Mouse (Mus musculus) myocyte (in vitro differentiated cells): ENCODE measurements around the gene AC140267.1. TPM values are rescaled to one million over a fixed set of nuclear protein-coding genes. Genes with fewer than 3 reads are reported as not detected.
A peak's percentile ranks its signal among the peaks of the same experiment; 100 is the strongest.

Experiments used
- H3K27me3 ChIP-seq: one replicate; pipeline ENCODE4 v1.6.1; 2011; ENCODE audit not compliant: control insufficient read depth, insufficient read depth, insufficient read length
- H3K36me3 ChIP-seq: one replicate; pipeline ENCODE4 v1.6.1; 2011; ENCODE audit not compliant: control insufficient read depth, insufficient read depth
- H3K4me2 ChIP-seq: one replicate; pipeline ENCODE4 v1.6.1; 2011; ENCODE audit warnings: low read depth, control low read depth
- H3K4me3 ChIP-seq: one replicate; pipeline ENCODE4 v1.5.1; 2011; ENCODE audit warnings: mild to moderate bottlenecking, control low read depth, moderate library complexity
- H3K79me2 ChIP-seq: one replicate; pipeline ENCODE4 v1.6.1; 2011; ENCODE audit not compliant: control insufficient read depth, insufficient read depth
- H3ac ChIP-seq: one replicate; pipeline ENCODE4 v1.6.1; 2011; ENCODE audit not compliant: control insufficient read depth, insufficient read length
- CEBPB ChIP-seq: IDR thresholded peaks from 2 replicates; pipeline ENCODE4 v1.6.1; 2011; ENCODE audit warnings: mild to moderate bottlenecking, moderate library complexity; ENCODE audit not compliant: poor library complexity, insufficient read depth, severe bottlenecking
- E2F4 ChIP-seq: IDR thresholded peaks from one replicate; pipeline ENCODE4 v1.6.1; 2011; ENCODE audit warnings: mild to moderate bottlenecking, control low read depth, moderate library complexity; ENCODE audit not compliant: insufficient read depth
- MAX ChIP-seq: IDR thresholded peaks from one replicate; pipeline ENCODE4 v1.6.1; 2011; ENCODE audit warnings: low read depth, mild to moderate bottlenecking, control low read depth
- MYOD1 ChIP-seq, 3 experiments: IDR thresholded peaks; one replicate each; pipeline ENCODE4 v1.6.1; 2011; ENCODE audit warnings: control low read depth in 2 of 3, low read depth in 2 of 3, mild to moderate bottlenecking in 2 of 3, moderate library complexity in 1 of 3; ENCODE audit not compliant: insufficient read length in 2 of 3, control insufficient read depth in 1 of 3
- MYOG ChIP-seq, 3 experiments: IDR thresholded peaks; one replicate each; pipeline ENCODE4 v1.6.1; 2011; ENCODE audit warnings: control low read depth in 2 of 3, low read depth in 2 of 3, mild to moderate bottlenecking in 2 of 3; ENCODE audit not compliant: insufficient read length in 2 of 3, control insufficient read depth in 1 of 3, insufficient read depth in 1 of 3
- POLR2A ChIP-seq: IDR thresholded peaks from one replicate; pipeline ENCODE4 v1.6.1; 2011; ENCODE audit warnings: low read depth, mild to moderate bottlenecking, control low read depth, moderate library complexity; ENCODE audit not compliant: insufficient read length
- POLR2AphosphoS2 ChIP-seq: IDR thresholded peaks from one replicate; pipeline ENCODE4 v1.6.1; 2011; ENCODE audit warnings: low read depth, control low read depth; ENCODE audit not compliant: insufficient read length
- REST ChIP-seq: IDR thresholded peaks from one replicate; pipeline ENCODE4 v1.6.1; 2011; ENCODE audit warnings: mild to moderate bottlenecking, control low read depth, moderate library complexity; ENCODE audit not compliant: insufficient read depth, insufficient read length
- SRF ChIP-seq: IDR thresholded peaks from one replicate; pipeline ENCODE4 v1.6.1; 2011; ENCODE audit warnings: low read depth; ENCODE audit not compliant: control insufficient read depth, insufficient read length
- TCF12 ChIP-seq: IDR thresholded peaks from one replicate; pipeline ENCODE4 v1.6.1; 2011; ENCODE audit warnings: mild to moderate bottlenecking, control low read depth; ENCODE audit not compliant: poor library complexity, insufficient read depth, severe bottlenecking
- TCF3 ChIP-seq: IDR thresholded peaks from one replicate; pipeline ENCODE4 v1.6.1; 2011; ENCODE audit warnings: low read depth, control low read depth; ENCODE audit not compliant: insufficient read length
- USF1 ChIP-seq: IDR thresholded peaks from one replicate; pipeline ENCODE4 v1.6.1; 2011; ENCODE audit warnings: low read depth, mild to moderate bottlenecking, control low read depth, moderate library complexity
- polyA plus RNA-seq: library from polyadenylated mRNA; unstranded; fragments of >200 nt; fragmentation: generic; extraction: Trizol; gene quantifications from one replicate; pipeline ENCODE4 v1.2.1, GENCODE M21; 2012; ENCODE audit warnings: missing spikeins

Gene AC140267.1
- polyA plus RNA-seq, 1 experiment, result not detected

DNA sequence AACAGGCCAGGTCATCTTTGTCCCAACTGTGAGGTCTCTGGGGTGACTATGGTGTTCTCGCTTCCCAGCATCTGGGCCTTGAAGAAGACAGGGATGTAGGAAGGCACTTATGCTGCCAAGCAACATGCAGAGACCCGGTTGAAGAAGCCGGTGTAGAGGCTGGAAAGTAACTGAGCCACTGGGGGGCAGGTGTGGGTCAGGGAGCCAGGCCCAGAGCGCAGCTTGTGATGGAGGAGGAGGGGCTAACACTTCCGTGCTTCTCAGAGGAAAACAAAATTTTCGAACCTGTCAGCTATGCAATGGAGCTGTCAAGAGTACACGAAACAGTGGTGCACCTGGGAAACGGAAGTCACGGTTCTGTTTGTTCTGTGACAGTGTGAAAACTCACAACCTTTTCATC is 41.5 kb downstream of the AC140267.1 start:
- Histone ChIP-seq H3K27me3 (peaks cover 4% of the 10 kb centered on the region), H3K36me3 (no peaks in the 10 kb centered on the region), H3K79me2 (no peaks in the 10 kb centered on the region), H3K4me3 (no peak overlapping the region), H3ac (no peak overlapping the region), H3K4me2 (no peak overlapping the region)
- TF ChIP-seq TCF12 (no peak), MYOG (IDR thresholded peaks at IDR 0.05; ENCODE audit: control insufficient read depth in 1 of 3, insufficient read depth in 1 of 3, insufficient read length in 2 of 3, low read depth in 2 of 3) (no peak), TCF3 (no peak), MYOD1 (IDR thresholded peaks at IDR 0.05; ENCODE audit: control insufficient read depth in 1 of 3, insufficient read length in 2 of 3, low read depth in 2 of 3) (no peak), POLR2A (no peak), MAX (no peak), POLR2AphosphoS2 (no peak), USF1 (no peak), E2F4 (no peak), SRF (no peak), REST (no peak), CEBPB (no peak)

DNA sequence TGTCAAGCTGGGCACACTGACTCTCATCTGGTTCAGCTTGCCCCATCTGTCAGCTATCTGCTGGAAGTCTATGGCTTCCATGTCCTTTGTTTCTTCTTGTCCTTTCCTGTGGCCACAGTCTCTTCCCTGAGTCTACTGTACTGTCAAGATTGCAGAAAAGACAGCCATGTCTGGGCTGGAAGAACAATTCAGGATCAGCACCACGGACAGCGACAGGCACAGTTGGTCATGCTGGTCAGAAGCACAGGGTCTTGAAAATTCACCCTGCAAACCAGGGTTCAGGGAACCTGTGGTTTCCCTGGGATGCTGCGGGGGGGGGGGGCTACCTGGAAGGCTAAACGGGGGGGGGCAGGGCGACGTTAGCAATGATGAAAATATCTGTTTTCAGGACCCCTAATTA is 42.0 kb downstream of the AC140267.1 start:
- no peak overlapping the region for H3ac ChIP-seq
- H3K4me2 ChIP-seq, result no peak overlapping the region
- TF ChIP-seq REST (peak; percentile 97), MAX (peak; percentile 93), MYOD1 (IDR thresholded peaks at IDR 0.05; ENCODE audit: control insufficient read depth in 1 of 3, insufficient read length in 2 of 3, low read depth in 2 of 3) (peak in 1 of 3 experiments; percentile 17), E2F4 (no peak), MYOG (IDR thresholded peaks at IDR 0.05; ENCODE audit: control insufficient read depth in 1 of 3, insufficient read depth in 1 of 3, insufficient read length in 2 of 3, low read depth in 2 of 3) (peak in 1 of 3 experiments; percentile 52)
- H3K79me2 ChIP-seq, result no peaks in the 10 kb centered on the region
- H3K27me3 ChIP-seq, result peaks cover 9% of the 10 kb centered on the region
- no peak overlapping the region for H3K4me3 ChIP-seq
- H3K36me3 ChIP-seq, result no peaks in the 10 kb centered on the region

DNA sequence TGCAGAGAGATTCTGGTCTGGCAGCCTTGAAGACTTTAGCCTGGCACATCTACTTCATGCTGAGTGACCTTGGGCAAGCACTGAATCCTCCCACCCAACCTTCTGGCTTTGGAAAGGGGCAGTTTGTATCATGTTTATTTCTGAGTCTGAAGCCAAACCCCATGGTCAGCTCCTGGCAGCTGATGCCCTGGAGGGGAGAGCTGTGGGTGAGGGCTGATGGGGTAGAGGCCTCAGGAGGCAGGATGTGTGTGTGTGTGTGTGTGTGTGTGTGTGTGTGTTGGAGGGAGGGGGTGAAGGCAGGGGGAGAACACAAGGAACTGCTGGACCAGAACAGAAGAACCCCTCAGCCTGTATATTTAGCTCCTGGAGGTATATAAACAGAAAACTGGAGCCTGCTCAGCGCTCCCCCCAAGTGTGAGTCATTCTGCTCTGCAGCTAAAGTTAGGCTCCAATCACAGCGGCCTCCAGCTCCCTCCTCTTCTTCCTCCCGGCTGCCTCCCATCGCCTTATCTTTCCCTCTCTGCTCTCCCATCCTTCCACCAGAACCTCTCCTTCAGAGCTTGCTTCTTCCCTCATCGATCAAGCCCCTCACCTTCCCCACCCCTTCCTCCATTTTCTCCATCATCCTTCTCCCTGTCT is 42.6 kb downstream of the AC140267.1 start:
- Histone ChIP-seq H3K36me3 (no peaks in the 10 kb centered on the region), H3K27me3 (peaks cover 15% of the 10 kb centered on the region), H3K4me2 (no peak overlapping the region), H3K4me3 (no peak overlapping the region), H3K79me2 (no peaks in the 10 kb centered on the region), H3ac (no peak overlapping the region)
- TF ChIP-seq MYOG (IDR thresholded peaks at IDR 0.05; ENCODE audit: control insufficient read depth in 1 of 3, insufficient read depth in 1 of 3, insufficient read length in 2 of 3, low read depth in 2 of 3), result no peak
- TF ChIP-seq MYOD1 (IDR thresholded peaks at IDR 0.05; ENCODE audit: control insufficient read depth in 1 of 3, insufficient read length in 2 of 3, low read depth in 2 of 3), result no peak
- TF ChIP-seq TCF12, result no peak
- no peak for TF ChIP-seq SRF
- TF ChIP-seq POLR2A, result no peak
- no peak for TF ChIP-seq POLR2AphosphoS2
- no peak for TF ChIP-seq E2F4
- TF ChIP-seq REST, result no peak
- TF ChIP-seq MAX, result no peak
- no peak for TF ChIP-seq CEBPB
- no peak for TF ChIP-seq USF1
- no peak for TF ChIP-seq TCF3

DNA sequence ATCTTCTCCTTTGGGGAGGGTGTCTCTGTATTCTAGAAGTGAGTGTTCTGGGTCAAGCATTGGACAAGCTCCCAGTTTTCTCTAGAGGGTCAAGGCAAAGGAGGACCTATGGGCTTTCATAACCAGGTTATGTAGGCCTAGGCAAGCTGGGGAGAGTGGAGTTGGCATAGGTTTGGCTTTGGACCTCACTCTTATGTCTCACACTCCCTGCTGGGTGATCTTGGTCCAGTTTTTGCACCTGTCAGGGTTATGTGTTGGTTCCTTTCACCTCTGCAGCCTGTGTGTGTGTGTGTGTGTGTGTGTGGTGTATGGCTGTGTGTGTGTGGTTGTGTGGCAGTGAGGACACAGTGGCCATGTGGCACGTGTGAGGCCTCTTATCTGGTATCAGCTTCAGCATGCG is 43.4 kb downstream of the AC140267.1 start:
- TF ChIP-seq MYOG (IDR thresholded peaks at IDR 0.05; ENCODE audit: control insufficient read depth in 1 of 3, insufficient read depth in 1 of 3, insufficient read length in 2 of 3, low read depth in 2 of 3) (no peak), TCF12 (no peak), USF1 (no peak), MYOD1 (IDR thresholded peaks at IDR 0.05; ENCODE audit: control insufficient read depth in 1 of 3, insufficient read length in 2 of 3, low read depth in 2 of 3) (no peak), REST (no peak), CEBPB (no peak), POLR2A (no peak), POLR2AphosphoS2 (no peak), TCF3 (no peak)
- H3K4me2 ChIP-seq, result no peak overlapping the region
- H3K36me3 ChIP-seq, result no peaks in the 10 kb centered on the region
- no peak overlapping the region for H3K4me3 ChIP-seq
- H3K79me2 ChIP-seq, result no peaks in the 10 kb centered on the region
- no peak overlapping the region for H3ac ChIP-seq
- H3K27me3 ChIP-seq, result peaks cover 23% of the 10 kb centered on the region

DNA sequence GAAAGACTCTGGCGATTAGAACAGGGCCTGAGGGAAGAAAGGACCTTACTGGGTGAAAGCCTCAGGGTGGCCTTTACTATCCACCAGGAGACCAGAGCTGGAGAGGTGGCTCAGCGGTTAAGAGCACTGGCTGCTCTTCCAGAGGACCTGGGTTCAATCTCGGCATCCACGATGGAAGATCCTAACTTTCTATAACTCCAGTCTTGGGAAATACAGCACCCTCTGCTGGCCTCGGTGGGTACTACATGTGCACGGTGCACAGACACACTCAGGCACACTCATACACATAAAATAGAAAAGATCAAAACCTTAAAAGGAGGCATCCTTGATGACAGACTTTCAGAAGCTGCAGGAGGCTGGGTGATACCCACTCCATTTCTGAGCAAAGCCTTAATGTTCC is 45.0 kb downstream of the AC140267.1 start:
- TF ChIP-seq TCF3, result no peak
- no peak for TF ChIP-seq MYOD1 (IDR thresholded peaks at IDR 0.05; ENCODE audit: control insufficient read depth in 1 of 3, insufficient read length in 2 of 3, low read depth in 2 of 3)
- no peak for TF ChIP-seq CEBPB
- TF ChIP-seq REST, result no peak
- TF ChIP-seq POLR2A, result no peak
- no peak for TF ChIP-seq MAX
- TF ChIP-seq TCF12, result no peak
- TF ChIP-seq E2F4, result no peak
- no peak for TF ChIP-seq POLR2AphosphoS2
- no peak for TF ChIP-seq USF1
- TF ChIP-seq SRF, result no peak
- H3ac ChIP-seq, result no peak overlapping the region
- peaks cover 34% of the 10 kb centered on the region for H3K27me3 ChIP-seq
- no peaks in the 10 kb centered on the region for H3K79me2 ChIP-seq
- H3K36me3 ChIP-seq, result no peaks in the 10 kb centered on the region
- H3K4me2 ChIP-seq, result no peak overlapping the region
- no peak overlapping the region for H3K4me3 ChIP-seq

Other genes starting within 250 kb of the AC140267.1 start
- gene Pdgfb, start 220.9 kb upstream of the AC140267.1 start, polyA plus RNA-seq, result 21.7 TPM
- 54.7 TPM for gene Syngr1, start 144.5 kb upstream of the AC140267.1 start, polyA plus RNA-seq
- 1,089 TPM for gene Rpl3, start 144.0 kb upstream of the AC140267.1 start, polyA plus RNA-seq
- gene Tab1, start 102.7 kb upstream of the AC140267.1 start, polyA plus RNA-seq, result 33.3 TPM
- gene Mgat3, start 62.1 kb upstream of the AC140267.1 start, polyA plus RNA-seq, result 9.7 TPM
- gene Mief1, start 1.8 kb upstream of the AC140267.1 start, polyA plus RNA-seq, result 24.3 TPM
- 1,038 TPM for gene Atf4, start 19.3 kb downstream of the AC140267.1 start, polyA plus RNA-seq
- gene Rps19bp1, start 28.5 kb downstream of the AC140267.1 start, polyA plus RNA-seq, result 144 TPM
- 0.04 TPM for gene Cacna1i, start 51.4 kb downstream of the AC140267.1 start, polyA plus RNA-seq